Mouse (Mus musculus) thymus, adult 2 months (tissue): ENCODE measurements around the gene Gng2.

Experiments used
- CTCF ChIP-seq: fragments of 200-500 bp; IDR thresholded peaks from 2 replicates; pipeline ENCODE4 v1.5.1; 2012; ENCODE audit warnings: mild to moderate bottlenecking, control low read depth, low read length, moderate library complexity, borderline replicate concordance; ENCODE audit not compliant: control insufficient read depth, poor library complexity, insufficient read depth; ENCODE audit errors: extremely low read depth
- POLR2A ChIP-seq: fragments of 200-500 bp; IDR thresholded peaks from 2 replicates; pipeline ENCODE4 v1.6.1; 2012; ENCODE audit warnings: mild to moderate bottlenecking, low read length, control low read depth, moderate library complexity; ENCODE audit not compliant: control insufficient read depth, poor library complexity, insufficient read depth; ENCODE audit errors: extremely low read depth

DNA sequence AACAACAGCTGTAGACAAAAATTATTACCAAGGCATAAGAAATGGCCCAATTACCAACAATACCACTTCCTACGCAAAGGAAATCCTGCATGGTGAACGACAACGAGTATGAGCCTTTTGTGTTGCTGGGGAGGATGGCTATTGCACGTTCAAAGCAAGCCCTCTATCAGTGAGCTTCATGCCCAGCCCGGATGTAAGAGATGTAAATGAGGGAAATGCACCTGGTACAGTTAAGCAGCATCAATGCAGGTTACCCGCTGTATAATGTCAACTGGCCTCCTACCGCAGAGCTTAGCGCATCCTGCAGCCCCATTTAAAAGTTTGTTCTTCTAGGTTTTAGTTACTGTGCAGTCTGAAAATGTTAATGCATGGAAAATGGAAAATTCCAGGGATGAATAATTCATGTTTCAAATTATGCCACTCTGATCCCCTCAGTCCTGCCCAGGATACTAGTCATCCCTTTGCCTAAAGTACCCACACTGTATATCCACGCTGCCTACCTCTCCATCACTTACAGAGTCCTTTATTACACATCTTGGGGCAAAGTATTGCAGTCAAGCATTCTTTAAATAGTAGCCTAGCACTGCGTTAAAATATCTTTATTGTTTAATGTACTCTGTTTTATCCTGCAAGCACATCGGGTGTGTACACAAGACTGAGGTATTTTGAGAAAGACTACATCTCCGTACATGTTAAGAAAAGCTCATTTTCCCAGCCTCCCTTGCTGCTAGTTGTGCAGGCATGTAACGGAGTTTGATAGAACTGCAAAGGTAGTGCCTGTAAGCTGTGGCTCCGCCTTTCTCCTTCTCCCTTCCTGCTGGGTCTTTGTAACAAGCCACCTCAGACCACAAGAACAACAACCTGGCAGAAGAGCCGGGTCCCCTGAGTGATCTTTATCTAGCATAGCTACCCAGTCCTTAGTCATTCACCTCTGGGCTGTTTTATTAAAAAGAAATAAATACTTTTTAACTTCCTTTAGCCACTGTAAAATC lies 15.2 kb downstream of the Gng2 start:
- TF ChIP-seq CTCF = no peak
- TF ChIP-seq POLR2A = no peak
